Mouse (Mus musculus): ENCODE data around the gene Rcan1. TPM values are rescaled to one million over a fixed set of nuclear protein-coding genes. Genes with fewer than 3 reads are reported as not detected.

Gene Rcan1
- total RNA-seq, 2 experiments from 2014 or later: 48.8 to 97.8 TPM

DNA sequence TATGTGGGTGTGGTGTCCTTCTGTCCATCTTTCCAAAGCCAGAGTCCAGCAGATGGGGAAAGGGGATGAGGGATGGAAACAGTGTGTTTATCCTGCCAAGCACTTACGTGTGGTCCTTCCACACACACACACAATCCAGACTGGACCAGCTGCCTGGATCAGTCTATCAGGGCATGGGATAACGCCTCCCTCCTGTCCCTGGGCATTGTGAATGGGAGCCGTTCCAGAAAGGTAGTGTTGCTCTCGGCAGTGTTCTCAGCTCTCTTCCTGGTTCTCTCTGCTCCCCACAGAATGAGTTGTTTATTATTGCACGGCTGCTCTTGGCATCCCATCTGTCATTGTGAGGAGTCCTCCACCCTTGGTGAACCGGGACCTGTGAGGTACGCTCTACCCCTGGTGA, 110.0 kb downstream of the Rcan1 start:
- DNase-seq (ENCODE audit: low spot score): no peak
- intact Hi-C loops (cut with DNase I): no loop called here

DNA sequence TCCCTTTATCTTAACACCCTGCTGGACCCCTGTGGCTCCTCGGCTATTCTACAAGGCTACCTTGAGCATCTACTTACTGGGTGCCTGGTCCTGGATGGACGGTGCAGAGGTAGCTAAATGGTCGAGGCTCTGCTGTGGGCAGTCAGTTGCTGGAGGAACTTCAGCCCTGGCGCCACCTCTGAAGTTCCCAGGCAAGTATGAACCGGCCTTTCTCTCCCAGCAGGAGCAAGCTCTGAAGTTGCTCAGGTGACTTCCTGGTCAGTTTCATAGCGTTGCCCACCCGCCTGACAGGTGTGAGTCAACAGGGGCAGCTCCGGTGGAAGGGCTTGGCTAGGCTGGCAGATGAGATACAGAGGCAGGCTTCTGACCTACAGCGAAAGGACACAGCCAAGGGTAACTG, 111.4 kb downstream of the Rcan1 start, which contains the start of gene Kcne1:
Gene Kcne1, minus strand, starts transcription at position 240 of the 400 bp plus-strand sequence.
- DNase-seq (ENCODE audit: low spot score): no peak
- intact Hi-C loops (cut with DNase I): no loop called here

DNA sequence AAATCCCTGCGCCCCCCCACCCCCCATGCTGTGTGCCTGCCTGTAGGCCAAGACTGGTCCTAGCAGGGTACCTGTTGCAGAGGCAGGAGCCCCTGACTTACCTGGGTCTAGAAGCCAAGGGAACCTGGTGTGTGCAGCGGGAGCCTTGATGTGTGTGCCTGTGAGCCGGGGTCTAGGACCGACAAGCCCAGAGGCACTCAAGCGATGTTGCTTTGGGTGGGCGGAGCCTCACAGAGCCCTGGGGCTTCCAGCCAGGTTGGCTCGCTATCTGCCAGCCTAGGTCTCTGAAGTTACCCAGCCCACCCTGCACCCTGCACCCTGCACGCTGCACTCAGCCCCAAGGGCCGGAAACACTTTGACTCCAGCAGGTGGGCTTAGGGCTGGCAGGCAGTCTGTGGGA, 111.9 kb downstream of the Rcan1 start:
- no peak for DNase-seq (ENCODE audit: low spot score)
- intact Hi-C loops (cut with DNase I): no loop called here

DNA sequence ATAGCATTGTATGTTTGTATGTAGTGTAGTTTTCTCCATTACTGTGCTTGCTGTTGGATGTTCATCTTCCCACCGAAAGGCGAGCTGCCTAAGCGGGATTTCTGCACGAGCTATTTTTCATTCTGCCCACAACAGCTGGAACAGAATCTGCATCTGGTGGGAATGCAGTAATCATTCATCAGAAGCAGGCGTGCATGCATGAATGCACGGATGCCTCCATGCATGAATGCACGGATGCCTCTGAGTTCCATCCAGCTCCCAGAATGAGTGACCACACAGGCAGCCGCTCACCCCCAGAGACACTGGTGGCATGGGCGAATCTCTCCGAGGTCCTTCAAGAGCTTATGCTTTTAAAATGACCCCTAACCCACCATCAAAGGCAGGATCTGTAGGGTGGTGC, 113.1 kb downstream of the Rcan1 start:
- DNase-seq (ENCODE audit: low spot score): no peak
- intact Hi-C loops (cut with DNase I): no loop called here

DNA sequence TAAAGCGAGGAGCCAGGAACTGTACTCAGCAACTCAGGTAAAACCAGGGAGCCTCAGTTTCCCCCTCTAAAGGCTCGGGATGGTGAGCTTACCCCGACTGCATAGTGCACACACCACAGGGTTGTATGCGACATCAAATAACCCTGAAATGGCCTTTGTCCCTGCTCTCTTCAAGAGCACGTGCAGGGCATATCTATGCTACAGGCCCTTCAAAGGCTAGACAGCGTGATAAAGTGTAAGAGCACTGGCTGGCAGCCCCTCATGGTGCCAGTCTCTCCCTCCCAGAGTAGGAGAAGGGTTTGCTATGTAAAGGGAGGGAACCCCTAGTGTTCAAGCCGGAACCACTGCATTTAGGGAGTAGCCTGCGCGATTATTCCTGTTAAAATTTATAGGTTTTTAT, 113.6 kb downstream of the Rcan1 start:
- no peak for DNase-seq (ENCODE audit: low spot score)

DNA sequence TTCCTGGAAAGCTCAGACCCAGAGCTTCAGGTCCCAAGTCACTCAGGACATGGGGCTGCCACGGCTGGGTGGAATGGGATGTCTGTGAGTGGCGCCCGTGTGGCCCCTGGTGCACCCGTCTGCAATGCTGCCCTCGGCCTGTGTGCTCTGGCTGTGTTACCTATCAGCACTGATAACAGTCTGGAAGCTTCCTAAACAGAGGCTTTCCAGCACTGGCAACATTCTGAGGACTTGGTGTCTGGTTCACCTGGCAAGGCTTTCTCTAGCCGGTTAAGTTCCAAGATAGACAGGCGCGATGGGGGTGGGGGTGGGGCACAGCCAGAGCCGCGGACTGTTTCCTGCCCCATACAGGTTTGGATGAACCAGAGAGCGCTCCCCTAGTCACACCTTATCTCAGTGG, 114.7 kb downstream of the Rcan1 start:
- intact Hi-C loops (cut with DNase I): no loop called here
- DNase-seq (ENCODE audit: low spot score): no peak

More for the DNA sequence above, 113.6 kb downstream of the Rcan1 start:
- intact Hi-C loops (cut with DNase I): no loop called here

DNA sequence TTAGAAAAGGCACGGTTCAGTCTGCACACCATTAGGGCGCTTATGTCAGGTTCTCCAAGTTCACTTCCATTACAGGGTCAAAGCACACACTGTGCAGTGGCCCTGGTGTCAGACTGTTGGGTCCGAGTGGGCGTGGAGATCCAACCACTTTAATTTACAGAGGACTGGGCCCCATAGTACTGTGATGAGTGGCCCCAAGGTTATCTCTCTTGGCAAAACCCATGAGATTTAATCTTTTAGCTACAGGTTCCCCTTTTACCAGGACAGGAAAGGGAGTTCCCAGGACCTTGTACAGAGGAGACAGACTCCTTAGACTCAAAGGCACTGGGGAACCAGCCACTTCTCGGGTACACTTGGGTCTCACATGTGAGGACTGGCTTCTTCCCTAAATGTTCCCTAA, 115.3 kb downstream of the Rcan1 start:
- DNase-seq (ENCODE audit: low spot score): no peak
- intact Hi-C loops (cut with DNase I): no loop called here

DNA sequence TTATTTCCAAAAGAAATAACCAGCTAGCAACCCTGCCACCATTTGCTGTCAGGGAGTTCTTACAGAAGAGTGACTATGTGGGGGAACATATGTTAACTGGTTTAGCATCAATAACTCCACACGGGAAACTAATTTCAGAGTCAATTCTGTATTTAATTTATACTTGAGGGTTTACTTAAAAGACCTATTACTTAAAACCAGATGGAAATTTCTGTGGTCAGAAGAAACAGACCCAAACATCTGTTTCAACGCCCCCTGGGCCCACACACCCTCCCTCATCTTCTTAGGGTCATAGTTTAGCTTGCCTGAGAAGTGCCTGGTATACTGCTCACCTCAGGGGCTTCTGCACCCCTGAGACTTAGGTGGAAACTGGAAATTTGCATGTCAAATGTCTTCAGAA, 116.8 kb downstream of the Rcan1 start:
- intact Hi-C loops (cut with DNase I): no loop called here
- no peak for DNase-seq (ENCODE audit: low spot score)

DNA sequence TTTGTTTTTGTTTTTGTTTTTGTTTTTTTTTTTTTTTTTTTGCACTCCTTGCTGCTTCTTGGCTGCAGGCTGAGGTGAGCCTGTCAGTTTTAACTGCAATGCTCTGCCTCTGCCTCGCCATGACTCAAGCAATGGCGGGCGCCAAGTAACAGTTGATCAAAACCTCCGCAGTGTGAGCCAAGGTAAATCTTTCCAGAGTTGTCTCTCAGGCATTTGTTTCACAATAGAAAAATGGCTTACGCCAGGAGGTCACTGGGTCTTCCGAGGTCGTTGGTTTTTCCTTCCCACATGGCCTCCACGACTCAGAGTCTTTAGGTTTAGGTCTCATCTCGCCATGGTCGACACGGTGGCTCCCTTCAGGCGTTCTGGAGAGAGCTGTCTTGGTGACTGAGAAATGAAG, 117.4 kb downstream of the Rcan1 start:
- intact Hi-C loops (cut with DNase I): no loop called here
- DNase-seq (ENCODE audit: low spot score): no peak

DNA sequence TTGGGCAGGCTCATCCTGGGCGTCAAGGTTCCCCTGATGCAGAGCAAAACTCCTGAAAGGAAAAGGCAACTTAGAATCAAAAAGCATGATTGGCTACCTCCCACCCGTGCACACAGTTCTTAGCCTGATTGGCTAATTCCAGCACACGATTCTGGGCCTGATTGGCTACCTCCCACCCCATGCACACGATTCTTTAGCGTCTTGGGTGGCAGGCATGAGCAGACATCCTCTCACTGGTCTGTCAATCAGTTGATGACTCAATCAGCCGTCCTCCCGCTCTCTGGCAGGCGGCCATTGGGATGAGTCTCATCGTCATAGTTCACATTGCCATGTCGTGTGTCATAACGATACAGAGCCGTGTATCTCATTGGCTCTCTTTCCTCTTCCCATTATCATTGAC, 121.7 kb downstream of the Rcan1 start:
- no peak for DNase-seq (ENCODE audit: low spot score)
- intact Hi-C loops (cut with DNase I): no loop called here

DNA sequence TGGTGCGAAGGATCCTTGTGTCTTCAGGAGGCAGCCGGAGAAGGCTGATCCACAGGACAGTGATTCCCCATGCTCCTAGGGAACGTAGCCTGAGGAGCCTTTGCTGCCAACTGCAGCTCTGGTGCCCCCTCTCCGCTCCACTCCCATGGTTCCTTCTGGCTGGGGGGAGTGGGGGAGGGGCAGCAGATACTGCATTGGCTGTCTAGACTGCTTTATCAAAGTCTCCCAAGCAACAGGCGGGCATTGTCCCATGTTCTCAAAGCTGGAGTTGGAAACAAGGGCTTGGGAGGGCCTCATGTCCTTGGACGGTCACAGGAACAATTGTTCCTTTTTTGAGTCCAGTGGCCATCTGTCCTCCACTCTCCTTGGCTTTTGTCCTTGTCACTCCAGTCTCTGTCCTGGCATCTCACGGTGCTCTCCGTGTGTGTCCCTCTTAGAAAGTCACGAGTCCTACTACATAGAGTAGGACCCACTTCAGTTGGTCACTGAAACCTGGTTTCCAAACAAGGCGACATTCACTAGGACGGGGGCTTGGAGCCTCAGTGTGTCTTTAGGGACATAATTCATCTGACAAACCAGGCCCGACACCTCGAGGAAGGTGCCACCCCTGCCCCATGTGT, 124.3 kb downstream of the Rcan1 start:
- peak; percentile 9 for DNase-seq (ENCODE audit: low spot score)
- intact Hi-C loops (cut with DNase I): no loop called here

DNA sequence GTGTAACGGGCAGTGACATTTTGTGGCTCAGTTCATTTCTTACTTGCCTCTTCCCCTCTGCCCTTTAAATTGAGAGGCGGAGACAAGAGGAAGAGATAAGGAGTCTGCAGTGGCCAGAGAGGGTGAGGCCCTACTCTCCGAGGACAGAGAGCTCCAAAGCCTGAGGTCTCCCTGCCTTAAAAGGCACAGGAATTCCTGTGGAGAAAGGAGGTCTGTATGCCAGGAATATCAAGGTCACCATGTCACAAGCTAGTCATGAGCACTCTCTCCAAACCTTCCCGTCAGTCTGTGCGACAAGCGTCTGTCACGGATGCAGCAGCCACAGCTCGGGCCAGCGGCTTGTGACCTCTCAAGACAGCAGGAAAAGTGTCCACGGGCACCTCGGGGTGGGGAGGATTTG, 125.5 kb downstream of the Rcan1 start:
- intact Hi-C loops (cut with DNase I): no loop called here
- DNase-seq (ENCODE audit: low spot score): peak; percentile 20

Other genes starting within 250 kb of the Rcan1 start
- gene Kcne2, start 178.5 kb downstream of the Rcan1 start, total RNA-seq (2021): not detected
- gene Smim11, start 169.6 kb downstream of the Rcan1 start, total RNA-seq (2021): 10 to 100 TPM; 75.9 to 77.2 TPM
- 1 to 10 TPM in 1 of 2 experiments, under 1 TPM in 1; 0.75 to 1.4 TPM for gene Fam243, start 149.4 kb downstream of the Rcan1 start, total RNA-seq (2021)
- gene Kcne1, start 111.4 kb downstream of the Rcan1 start, total RNA-seq (2021): 10 to 100 TPM; 39.8 to 40.1 TPM
- gene Clic6, start 14.9 kb upstream of the Rcan1 start, total RNA-seq (2021): under 1 TPM; 0.11 to 0.21 TPM